Mouse (Mus musculus) G1E (cell line): ENCODE results near the gene B4galnt1.

ENCODE experiments used
- CTCF ChIP-seq: IDR thresholded peaks from 2 replicates; pipeline ENCODE4 v1.5.1; 2012; ENCODE audit warnings: low read depth, low read length, inconsistent platforms, mixed read lengths
- POLR2AphosphoS5 ChIP-seq: IDR thresholded peaks from 2 replicates; pipeline ENCODE4 v1.6.1; 2012; ENCODE audit warnings: low read depth, low read length, inconsistent platforms; ENCODE audit not compliant: insufficient replicate concordance
- TAL1 ChIP-seq: conservative IDR thresholded peaks from 2 replicates; pipeline ENCODE4 v1.6.1; 2012; ENCODE audit warnings: low read depth, low read length, inconsistent platforms, mixed read lengths

DNA sequence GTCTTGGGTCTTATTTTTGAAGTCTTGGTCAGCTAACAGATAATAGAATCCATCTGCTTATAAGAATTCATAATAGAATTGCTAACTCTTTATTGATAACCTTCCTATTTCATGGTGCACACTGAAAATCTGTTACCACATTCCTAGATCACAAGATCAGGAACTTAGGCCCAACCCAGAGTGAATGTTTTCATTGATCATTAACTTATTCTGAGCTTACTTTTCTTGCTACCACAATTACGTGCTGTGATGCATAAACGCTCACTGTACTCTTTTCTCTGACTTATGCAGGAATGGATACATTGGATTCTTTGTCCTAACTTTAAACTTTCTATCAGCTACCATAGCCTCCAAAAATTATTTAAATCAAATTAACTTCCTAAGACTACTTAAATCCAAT lies 10.8 kb upstream of the B4galnt1 start:
- no peak for TF ChIP-seq CTCF
- TF ChIP-seq POLR2AphosphoS5, result no peak
- no peak for TF ChIP-seq TAL1
